Mouse (Mus musculus): ENCODE data around the gene Tle6.

Tle6 gene

GRCm38 (mm10) chr10:81600738-81601203, at the start of gene Tle6:
Gene Tle6 (minus strand): TSS chr10:81601073.
- peak; percentile 96 for DNase-seq

GRCm38 (mm10) chr10:81648803-81649775, 48.2 kb upstream of the Tle6 start, which contains the start of gene Gm10778:
Gene Gm10778 (plus strand): TSS chr10:81649059.
- DNase-seq = peak; percentile 85 to 91

GRCm38 (mm10) chr10:81646015-81646555, 45.2 kb upstream of the Tle6 start:
- DNase-seq = no peak

- no peak for DNase-seq
Observed at GRCm38 (mm10) chr10:81645391-81645790, 44.5 kb upstream of the Tle6 start.

GRCm38 (mm10) chr10:81644716-81645115, 43.8 kb upstream of the Tle6 start:
- no peak for DNase-seq

- no peak for DNase-seq
Observed at GRCm38 (mm10) chr10:81644162-81644561, 43.3 kb upstream of the Tle6 start.

GRCm38 (mm10) chr10:81643449-81644055, 42.7 kb upstream of the Tle6 start:
- peak; percentile 96 to 98 for DNase-seq

GRCm38 (mm10) chr10:81642648-81643448, 42.0 kb upstream of the Tle6 start:
- no peak for DNase-seq

GRCm38 (mm10) chr10:81641978-81642647, 41.2 kb upstream of the Tle6 start:
- no peak for DNase-seq

- no peak for DNase-seq
Observed at GRCm38 (mm10) chr10:81641566-81641965, 40.7 kb upstream of the Tle6 start.

- peak; percentile 14 to 42 for DNase-seq
Observed at GRCm38 (mm10) chr10:81640825-81641224, 40.0 kb upstream of the Tle6 start.

- DNase-seq = no peak
Observed at GRCm38 (mm10) chr10:81638101-81638500, 37.2 kb upstream of the Tle6 start.

GRCm38 (mm10) chr10:81636338-81636737, 35.5 kb upstream of the Tle6 start:
- DNase-seq = no peak

- DNase-seq = peak; percentile 90 to 93
Observed at GRCm38 (mm10) chr10:81633253-81634099, 32.6 kb upstream of the Tle6 start.

GRCm38 (mm10) chr10:81628390-81628789, 27.5 kb upstream of the Tle6 start, which contains the start of gene Ankrd24:
Gene Ankrd24 (plus strand): TSS chr10:81628540.
- no peak for DNase-seq

- DNase-seq = peak in 1 of 2 experiments; percentile 41
Observed at GRCm38 (mm10) chr10:81627836-81628220, 27.0 kb upstream of the Tle6 start.

- DNase-seq = peak; percentile 93 to 95
Observed at GRCm38 (mm10) chr10:81626994-81627835, 26.3 kb upstream of the Tle6 start, which contains the start of gene Sirt6. Gene Sirt6 (minus strand): TSS chr10:81627797.

GRCm38 (mm10) chr10:81626101-81626993, 25.5 kb upstream of the Tle6 start:
- DNase-seq = peak in 1 of 2 experiments; percentile 29

- no peak for DNase-seq
Observed at GRCm38 (mm10) chr10:81623441-81623840, 22.6 kb upstream of the Tle6 start.

Measured in lung, postnatal 4 days (tissue).